Mouse (Mus musculus) erythroblast, embryonic 14.5 days (primary cell): Measurements from ENCODE around the gene Cenpv.

Source experiments
- GATA1 ChIP-seq: IDR thresholded peaks from 2 replicates; pipeline ENCODE4 v1.6.1; 2012; ENCODE audit warnings: low read length, inconsistent platforms, mixed read lengths
- TAL1 ChIP-seq: IDR thresholded peaks from 3 replicates; pipeline ENCODE4 v1.6.1; 2012; ENCODE audit warnings: low read length, inconsistent platforms, mixed read lengths

DNA sequence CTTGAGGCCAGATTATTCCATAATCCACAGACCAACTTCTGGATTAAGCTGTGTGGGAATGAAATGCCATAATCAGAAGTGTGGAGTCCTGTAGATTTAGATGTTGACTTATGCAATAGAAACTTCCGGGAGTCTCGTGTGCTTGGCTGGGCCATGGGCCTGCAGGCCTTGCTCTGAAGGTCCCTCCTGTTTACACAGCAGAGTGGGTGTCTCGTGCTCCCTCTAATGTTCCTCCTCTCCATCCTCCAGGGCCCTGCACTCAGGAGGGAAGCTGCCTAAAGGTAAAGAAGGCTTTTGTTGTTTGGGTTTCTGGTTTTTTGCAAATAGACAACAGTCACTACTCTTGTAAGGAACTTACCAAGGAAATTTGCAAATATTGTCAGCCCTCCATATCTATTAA, 29.5 kb downstream of the Cenpv start:
- TF ChIP-seq GATA1 (no peak), TAL1 (no peak)
